Mouse (Mus musculus) thymus, postnatal 4 days (tissue): ENCODE results near the gene Cabp2.
A peak's percentile ranks its signal among the peaks of the same experiment; 100 is the strongest.

Experiments
- DNase-seq: peaks from one replicate; pipeline ENCODE4 v3.0.0; 2021

Cabp2 gene

GRCm38 (mm10) chr19:4083316-4083715 is 1.9 kb downstream of the Cabp2 start:
- DNase-seq = no peak

DNA sequence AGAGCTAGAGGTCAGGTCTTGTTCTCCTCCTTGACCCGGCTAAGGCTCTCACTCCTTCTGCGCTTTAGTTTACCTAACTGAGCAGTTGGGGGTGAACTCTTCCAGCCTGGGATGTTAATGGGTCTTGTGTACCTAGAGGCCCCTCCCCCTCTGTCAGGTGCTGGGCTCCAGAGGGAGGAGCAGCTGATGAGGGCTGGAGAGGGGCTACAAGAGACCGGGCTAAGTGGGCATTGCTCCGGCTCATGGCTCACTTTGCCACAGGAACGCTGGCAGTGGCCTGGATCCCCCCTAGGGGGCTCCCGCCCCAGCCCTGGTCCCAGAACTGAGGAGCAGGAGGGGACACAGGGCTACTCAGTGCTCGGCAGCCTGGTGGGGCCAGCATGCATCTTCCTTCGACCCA is 2.4 kb downstream of the Cabp2 start:
- DNase-seq = no peak

DNA sequence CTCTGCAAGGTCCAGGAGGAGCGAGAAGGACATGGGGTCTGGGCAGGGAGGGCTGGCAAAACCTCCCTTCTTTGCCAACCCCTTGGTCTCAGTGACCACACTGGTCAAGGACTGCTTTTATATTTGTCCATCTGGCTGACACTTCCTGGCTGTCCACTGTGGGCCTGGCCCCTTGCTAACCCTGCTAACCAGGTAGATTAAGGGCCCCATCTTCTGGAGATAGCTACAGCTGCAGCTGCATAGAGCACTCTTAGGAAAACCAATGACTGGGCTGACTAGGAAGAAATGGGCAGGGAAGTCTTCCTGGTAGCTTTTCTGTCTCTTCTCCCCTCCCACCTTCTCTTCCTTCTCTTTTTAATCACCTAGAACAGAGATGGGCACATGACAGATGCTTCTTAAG is 3.6 kb downstream of the Cabp2 start:
- DNase-seq = no peak

DNA sequence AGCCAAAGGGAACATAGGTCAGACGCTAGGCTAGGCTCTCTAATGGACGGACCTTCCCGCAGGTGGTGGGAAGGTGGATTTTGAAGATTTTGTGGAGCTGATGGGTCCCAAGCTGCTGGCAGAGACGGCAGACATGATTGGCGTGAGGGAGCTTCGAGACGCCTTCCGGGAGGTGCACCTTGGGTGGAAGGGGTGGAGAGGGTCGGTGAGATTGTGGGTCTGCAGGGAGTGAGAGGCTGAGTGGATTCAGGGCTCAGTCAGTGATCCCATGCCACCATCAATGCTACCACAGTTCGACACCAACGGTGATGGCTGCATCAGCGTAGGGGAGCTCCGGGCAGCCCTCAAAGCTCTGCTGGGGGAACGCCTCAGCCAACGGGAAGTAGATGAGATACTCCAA is 4.8 kb downstream of the Cabp2 start:
- DNase-seq = no peak

GRCm38 (mm10) chr19:4087090-4087489 is 5.7 kb downstream of the Cabp2 start:
- no peak for DNase-seq

GRCm38 (mm10) chr19:4088146-4088545 is 6.8 kb downstream of the Cabp2 start:
- no peak for DNase-seq

DNA sequence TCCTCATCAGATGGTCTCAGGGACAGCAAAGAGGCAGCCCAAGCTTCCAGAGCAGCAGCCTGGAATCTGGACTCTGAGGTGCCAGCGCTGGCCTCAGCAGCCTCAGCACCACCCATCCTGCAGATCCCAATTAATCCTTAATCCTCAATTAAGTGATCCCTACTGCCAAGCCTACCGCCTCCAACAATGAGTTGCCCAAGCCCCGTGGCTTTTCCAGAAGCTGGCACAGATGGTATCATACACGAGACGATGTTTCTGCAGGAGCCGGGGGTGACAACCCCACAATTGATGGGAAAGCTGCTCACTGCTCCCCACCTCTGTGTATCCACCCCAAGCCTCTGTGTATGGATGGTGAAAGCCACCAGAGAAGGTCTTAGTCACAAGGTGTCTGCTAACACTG is 7.8 kb downstream of the Cabp2 start:
- DNase-seq = no peak

DNA sequence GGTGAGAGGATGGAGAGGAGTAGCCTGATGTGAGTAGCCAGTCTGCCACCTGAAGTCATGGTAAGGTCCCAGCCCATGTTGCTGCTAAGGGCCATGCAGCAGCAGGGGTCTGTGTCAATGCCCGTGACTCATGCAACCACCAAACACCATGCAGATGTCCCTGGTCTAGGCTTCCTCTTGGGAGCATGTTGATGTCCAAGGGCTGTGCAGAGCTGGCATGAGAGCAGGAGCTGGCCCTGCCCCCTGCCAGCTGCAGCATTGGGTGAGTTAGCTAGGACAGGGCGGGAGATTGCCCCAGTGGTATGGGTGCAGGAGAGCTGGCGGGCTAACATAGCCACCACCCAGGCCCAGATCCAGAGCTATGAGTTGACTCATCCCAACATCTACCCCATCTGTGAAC is 9.1 kb downstream of the Cabp2 start:
- DNase-seq = no peak

GRCm38 (mm10) chr19:4091383-4091782 is 10.0 kb downstream of the Cabp2 start:
- no peak for DNase-seq

GRCm38 (mm10) chr19:4092750-4093149 is 11.4 kb downstream of the Cabp2 start:
- no peak for DNase-seq

GRCm38 (mm10) chr19:4093772-4094171 is 12.4 kb downstream of the Cabp2 start:
- DNase-seq = no peak

- DNase-seq = no peak
Observed at GRCm38 (mm10) chr19:4094348-4094747, 13.0 kb downstream of the Cabp2 start.

- no peak for DNase-seq
Observed at GRCm38 (mm10) chr19:4094774-4095303, 13.5 kb downstream of the Cabp2 start.

GRCm38 (mm10) chr19:4095802-4096201 is 14.4 kb downstream of the Cabp2 start:
- DNase-seq = no peak

DNA sequence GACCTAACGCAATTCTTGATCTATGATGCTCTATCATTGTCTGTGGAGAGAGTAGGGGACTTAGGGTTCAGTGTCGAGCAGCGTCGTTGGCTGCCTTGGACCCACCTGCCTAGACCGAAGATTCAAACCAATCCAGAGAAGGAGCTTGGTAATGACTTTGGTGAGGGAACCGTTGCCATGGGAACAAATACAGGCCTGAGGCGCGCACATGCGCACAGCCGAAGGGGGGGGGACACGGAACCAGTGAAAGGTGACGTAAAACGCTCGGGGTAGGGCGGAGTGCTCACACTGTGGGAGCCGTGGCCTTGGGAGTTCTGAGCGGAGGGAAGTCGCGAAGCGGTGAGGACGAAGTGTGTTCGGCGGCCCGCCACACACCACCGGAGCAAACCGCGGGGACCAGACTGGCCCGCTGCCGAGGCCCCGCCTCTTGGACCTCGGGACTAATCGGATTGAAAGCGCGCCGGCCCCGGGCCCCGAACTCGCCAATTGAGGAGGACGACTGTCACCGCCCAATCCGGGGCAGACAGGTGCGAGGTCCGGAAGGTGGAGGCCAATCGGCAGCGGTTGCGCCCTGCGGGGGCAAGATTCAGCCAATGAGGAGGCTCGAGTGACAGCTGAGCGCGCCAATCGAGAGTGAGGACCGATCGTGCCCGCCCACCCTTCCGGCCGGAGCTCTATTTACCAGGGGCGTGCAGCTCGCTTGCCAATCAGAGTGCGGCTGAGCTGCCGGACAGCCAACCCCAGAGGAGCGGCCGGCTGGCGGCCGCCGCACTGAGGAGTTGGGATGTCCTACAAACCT is 15.5 kb downstream of the Cabp2 start, which contains the start of gene Cdk2ap2:
TSS of gene Cdk2ap2 (plus strand) at position 541 of the 799 bp plus-strand sequence.
- DNase-seq = peak; percentile 98

GRCm38 (mm10) chr19:4097441-4097825 is 16.1 kb downstream of the Cabp2 start:
- peak; percentile 77 for DNase-seq

- no peak for DNase-seq
Observed at GRCm38 (mm10) chr19:4098426-4098825, 17.0 kb downstream of the Cabp2 start.

DNA sequence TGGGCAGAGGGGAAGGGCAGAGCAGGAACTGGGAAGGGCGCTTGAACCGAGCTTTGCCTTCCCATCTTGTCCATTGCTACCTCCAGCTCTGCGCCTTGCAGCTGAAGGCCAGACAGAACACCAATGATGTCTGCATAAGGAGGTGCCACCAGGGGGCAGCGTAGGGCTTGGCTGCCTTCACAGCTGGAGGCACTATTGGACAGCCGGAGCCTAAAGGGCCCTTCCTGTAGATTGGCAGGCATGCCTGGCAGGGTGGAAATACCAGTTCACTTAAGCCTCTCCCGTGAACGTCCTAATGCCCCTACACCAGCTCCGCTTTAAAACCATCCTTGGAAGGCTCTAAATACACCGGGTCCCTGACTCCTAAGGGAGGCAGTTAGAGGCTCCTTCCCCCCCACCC is 17.7 kb downstream of the Cabp2 start:
- DNase-seq = peak; percentile 98

DNA sequence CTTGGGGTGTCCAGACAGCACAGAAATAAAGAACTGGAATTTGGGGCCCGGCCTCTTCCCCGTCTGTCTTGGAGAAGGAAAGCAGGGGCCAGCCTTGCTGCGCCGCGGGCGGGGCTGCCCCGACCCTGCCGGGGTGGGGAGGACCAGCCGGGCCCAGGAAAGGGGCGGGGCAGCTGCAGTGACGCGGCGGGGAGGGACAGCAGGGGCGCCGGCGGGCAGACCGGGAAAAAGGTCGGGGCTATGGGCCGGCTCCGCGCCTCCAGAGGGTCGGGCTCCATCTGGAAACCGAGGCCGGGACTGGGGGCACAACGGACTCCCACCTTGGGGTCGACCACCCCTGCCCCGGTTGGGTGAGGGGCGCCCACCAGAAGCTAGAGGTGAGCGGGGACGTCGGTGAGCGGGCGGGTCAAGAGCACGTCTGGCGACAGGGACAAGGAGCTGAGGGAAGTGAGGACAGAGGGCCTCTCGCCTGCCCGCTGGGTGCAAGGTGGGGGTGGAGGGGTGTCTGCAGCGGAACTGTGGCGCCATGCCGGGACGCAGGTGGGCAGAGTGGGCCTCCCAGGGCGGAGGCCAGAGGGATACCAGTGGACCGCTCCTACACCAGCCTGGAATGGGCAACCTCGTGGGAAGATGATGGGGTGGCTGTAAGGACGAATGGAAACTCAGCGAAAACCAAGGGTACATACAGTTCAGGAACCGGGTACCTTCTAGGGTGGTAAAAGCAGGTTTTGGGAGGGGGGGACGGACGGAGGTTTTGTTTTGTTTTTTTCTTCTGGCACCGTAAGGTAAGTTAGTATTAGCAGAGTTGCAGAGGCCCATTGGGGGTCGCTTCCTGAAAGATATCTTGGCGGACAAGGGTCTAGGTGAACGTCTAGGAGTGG is 18.7 kb downstream of the Cabp2 start, which contains the start of gene Pitpnm1:
TSS of gene Pitpnm1 (plus strand) at position 162 of the 881 bp plus-strand sequence.
- peak; percentile 88 for DNase-seq

DNA sequence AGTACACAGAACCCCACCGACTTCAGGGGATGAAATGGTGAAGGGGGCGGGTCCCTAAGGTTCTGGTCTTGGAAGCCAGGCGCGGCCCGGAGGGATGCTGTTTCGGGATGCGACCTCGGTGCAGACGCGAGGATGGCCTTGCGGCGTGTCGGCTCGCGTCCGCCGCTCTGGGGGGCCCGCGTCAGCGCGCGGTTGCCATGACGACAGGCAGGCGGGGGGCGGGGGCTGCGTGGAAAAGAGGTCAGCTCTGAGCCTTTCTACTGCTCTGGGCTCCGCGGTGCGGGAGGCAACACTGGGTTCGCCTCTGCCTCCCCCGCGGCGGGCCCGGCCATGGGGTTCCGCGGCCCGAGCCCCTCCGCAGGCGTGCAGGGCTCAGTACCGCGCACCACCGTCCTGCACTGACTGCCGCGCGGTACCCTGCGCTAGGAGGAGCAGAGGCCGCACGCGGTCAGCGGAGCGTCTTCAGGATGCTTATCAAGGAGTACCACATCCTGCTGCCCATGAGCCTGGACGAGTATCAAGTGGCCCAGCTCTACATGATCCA is 19.4 kb downstream of the Cabp2 start:
- peak; percentile 82 for DNase-seq

GRCm38 (mm10) chr19:4101466-4101865 is 20.1 kb downstream of the Cabp2 start:
- DNase-seq = no peak

GRCm38 (mm10) chr19:4102049-4102448 is 20.7 kb downstream of the Cabp2 start:
- no peak for DNase-seq

DNA sequence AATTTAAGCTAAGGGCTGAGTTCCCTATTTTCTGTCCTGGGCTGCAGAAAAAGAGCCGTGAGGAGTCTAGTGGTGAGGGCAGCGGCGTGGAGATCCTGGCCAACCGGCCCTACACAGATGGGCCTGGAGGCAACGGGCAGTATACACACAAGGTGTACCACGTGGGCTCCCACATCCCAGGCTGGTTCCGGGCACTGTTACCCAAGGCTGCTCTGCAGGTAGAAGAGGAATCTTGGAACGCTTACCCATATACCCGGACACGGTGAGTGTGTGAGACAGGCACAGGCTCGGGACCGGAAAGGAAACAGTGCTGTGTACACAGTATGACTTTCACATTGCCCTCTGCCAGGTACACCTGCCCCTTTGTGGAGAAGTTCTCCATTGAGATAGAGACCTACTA is 21.2 kb downstream of the Cabp2 start:
- no peak for DNase-seq
